Mouse (Mus musculus) granulocyte monocyte progenitor cell, adult 5-6 weeks (primary cell): ENCODE data around the gene Bex6. TPM values are rescaled to one million over a fixed set of nuclear protein-coding genes. Genes with fewer than 3 reads are reported as not detected.
A peak's percentile ranks its signal among the peaks of the same experiment; 100 is the strongest.
"Not testable (repeated sequence)": the region's sequence is repeated elsewhere in the genome, so short reads cannot be mapped to it uniquely, and the experiment has no call there.

ENCODE experiments used
- ATAC-seq: replicated peaks from 2 replicates; pipeline ENCODE4 v1.8.0; 2016; ENCODE audit warnings: mild to moderate bottlenecking, moderate TSS enrichment, inconsistent platforms; ENCODE audit not compliant: poor library complexity, severe bottlenecking
- total RNA-seq, 2 experiments: library from RNA; stranded (forward) in 1 of 2; stranded (reverse) in 1 of 2; fragments of 200-712, 200-1000 nt in 1 of 2; fragments of >200 nt in 1 of 2; fragmentation: Nextera tagmentation in 1 of 2; gene quantifications; 2 replicates each; pipeline ENCODE4 v1.2.3; 2014 to 2017

Gene Bex6
- total RNA-seq, 2 experiments from 2014 or later, result 86.7 to 102 TPM

- ATAC-seq, result peak; percentile 93
These were observed 8.4 kb upstream of the Bex6 start for GRCm38 (mm10) chr16:32171031-32171731.

DNA sequence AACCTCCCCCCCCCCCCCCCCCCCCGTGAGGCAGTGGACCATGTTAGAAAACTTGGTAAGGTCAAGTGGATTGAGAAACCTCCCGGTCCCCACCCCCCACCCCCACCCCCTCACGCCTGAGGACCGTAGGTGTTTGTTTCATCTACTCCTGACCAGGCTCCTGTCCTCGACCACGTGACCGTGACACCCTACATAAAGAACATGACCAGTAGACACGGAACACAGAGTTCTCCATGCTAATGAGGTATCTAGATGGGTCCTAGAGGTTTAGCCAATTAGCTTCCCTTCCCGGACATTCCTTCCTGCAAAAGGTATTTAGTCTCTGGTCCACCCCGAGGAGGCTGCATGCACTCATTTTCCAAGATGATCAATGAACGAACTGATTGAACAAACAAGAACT is 6.2 kb upstream of the Bex6 start:
- ATAC-seq, result no peak

- ATAC-seq, result no peak
These were observed 5.2 kb upstream of the Bex6 start for GRCm38 (mm10) chr16:32174340-32175005.

DNA sequence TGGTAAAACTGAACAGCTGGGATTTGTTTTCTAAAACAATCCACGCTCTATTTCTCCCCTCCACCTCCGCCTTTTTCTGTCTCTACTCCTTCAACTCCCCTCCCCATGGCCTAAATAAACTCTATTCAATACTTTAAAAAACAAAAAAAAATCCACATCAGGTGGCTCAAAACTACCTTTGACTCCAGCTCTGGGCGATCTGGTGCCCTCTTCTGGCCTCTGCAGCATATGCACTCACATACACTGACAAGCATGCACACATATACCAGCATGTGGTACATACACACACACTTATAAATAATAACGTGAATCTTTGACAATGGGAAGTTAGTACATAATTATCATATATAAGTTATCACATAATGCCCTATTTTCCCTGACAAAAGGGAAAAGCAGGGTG is 4.6 kb upstream of the Bex6 start:
- ATAC-seq, result no peak

DNA sequence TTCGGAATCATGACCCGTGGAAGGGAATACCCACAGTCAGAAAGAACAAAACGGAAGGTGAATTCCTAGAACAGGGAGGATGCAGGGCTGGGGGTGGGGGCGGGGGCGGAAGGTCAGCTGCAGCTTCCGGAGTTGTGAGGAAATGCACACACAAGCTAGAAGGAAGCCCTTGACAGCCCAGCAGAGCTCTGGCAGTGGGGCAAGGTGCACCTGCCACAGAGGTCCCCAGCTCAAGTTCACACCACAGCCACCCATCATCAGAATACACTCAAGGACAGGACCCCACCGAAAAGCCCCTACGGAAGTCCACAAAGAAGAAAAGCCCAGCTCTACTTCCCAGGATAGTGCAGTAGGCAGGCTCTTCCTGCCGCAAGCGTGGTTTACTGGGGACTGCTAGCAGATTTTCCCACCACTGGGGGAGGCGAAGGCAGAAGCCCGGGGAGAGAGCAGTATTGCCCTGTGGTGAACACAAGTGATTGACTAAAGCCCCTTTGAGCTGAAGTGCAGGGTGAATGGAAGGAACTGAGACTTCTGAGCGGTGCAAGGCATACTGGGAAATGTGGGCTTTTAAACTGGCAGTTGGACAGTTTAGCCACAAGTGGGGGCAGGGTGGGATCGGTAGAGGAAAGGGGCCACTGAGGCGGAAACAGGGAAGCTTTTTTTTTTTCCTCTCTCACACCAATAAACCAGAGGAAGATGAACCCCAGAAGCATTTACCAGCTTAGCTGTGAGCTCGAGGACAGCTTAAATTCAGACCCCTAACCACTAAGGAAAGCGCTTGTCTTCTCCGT is 2.5 kb upstream of the Bex6 start:
- ATAC-seq, result peak; percentile 70

DNA sequence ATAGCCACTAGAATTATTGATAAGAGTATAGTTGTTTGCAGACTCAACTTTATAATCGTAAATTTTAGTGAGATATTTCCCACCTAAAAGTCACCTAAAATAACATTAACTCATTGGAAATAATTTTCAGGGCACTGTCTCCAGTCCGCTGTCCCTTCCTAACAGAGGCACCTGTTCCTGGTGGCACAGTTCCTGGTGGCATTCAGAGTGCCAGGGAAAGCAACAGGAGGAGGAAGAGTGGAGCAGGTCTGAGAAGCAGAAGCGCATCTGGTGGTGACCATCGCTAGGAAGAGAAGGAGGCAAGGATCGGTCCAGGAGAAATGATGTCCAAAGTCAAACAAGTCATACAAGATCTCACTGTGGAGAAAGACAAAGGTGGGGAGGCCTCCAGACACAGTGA is 6.4 kb downstream of the Bex6 start:
- no peak for ATAC-seq

- ATAC-seq, result peak; percentile 80
These were observed 9.5 kb downstream of the Bex6 start for GRCm38 (mm10) chr16:32189109-32189508.

GRCm38 (mm10) chr16:32190011-32190441 is 10.4 kb downstream of the Bex6 start:
- ATAC-seq, result peak; percentile 86

GRCm38 (mm10) chr16:32200256-32201003 is 20.8 kb downstream of the Bex6 start:
- peak; percentile 18 for ATAC-seq

DNA sequence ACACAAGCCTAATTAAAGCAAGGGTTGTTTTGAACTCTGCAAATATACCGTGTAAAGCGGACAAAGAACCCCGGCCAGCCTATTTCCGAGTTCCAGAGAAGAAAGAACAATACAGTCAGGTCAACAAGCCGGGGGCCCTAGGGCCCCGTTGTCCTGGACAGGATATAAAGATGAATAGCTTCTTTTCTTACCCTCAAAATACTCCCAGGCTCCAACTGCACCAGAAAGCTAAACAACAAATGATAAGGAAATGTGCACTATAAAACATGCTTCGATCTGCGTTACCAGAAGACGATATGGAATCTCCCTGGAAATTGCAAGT is 21.3 kb downstream of the Bex6 start:
- ATAC-seq, result no peak

DNA sequence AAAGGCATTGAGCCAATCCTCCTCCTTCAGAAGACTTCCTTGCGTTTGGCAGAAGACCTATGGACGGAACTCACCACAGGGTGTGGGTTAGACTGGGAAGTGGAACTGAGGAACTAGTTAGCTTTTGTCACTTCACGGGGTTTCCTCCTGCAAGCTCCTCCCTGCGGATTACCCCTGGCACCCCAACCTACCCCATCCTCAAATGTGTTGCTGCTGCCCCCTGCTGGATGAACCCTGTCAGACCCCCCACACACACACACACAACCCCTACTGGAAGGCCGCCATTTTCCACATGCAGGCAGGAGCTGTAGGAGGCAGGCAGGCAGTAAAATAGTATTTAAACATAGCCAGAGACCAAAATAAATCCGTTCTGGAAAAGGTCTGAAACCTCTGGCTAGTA is 23.1 kb downstream of the Bex6 start:
- ATAC-seq, result peak; percentile 100

DNA sequence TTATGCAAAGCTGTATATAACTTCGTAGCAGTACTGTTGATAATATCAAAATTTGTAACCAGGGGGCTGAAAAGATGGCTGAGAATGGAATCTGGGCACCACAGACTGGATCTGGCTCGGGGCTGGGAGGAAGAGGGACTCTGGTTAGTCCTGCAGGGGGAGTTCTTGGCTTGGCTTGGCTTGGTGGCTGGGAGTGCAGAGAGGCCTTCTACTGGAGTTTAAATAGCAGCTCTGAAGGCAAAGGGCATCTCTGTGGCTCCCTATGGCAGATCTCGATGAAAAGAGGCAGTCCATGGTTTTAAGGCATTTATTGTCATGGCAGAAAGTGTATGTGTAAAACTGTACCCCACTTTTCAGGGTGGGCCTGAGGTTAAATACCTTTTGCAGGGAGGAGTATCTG is 25.3 kb downstream of the Bex6 start:
- no peak for ATAC-seq

DNA sequence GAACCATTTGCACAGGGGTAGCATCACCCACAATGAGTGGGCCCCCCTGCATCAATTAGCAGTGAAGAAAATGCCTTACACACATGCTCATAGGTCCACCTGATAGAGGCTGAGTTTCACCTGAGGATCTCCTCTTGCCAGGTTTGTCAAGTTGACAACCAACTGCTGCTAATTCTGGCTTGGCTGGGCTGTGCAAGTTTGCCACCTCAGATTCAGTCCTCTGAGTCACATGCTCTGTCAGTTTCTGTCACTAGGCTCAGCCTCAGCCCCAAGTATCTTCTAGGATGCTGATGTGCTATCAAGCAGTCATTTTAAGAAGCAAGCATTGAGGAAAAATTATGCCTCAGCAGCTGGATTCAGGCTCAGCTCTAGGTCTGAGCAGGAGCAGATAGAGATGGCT is 34.5 kb downstream of the Bex6 start:
- no peak for ATAC-seq

- ATAC-seq, result no peak
These were observed 35.4 kb downstream of the Bex6 start for GRCm38 (mm10) chr16:32214804-32215576.

DNA sequence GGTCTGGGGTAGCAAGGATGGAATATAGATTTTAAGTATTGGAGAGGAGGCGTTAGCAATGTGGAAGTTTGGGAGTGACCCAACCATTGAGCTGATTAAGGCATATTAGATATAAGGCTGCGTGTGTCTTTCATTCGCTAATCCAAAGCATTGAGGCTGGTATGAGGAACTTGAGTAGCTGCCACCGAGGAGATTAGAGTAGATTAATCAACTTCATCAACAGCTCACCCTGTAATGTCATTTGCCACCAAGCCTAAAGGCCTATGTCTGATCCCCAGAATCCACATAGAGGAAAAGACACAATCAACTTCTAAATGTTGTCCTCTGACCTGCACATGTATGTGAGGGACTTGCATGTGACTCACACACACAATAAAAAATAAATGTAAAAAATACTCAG is 42.2 kb downstream of the Bex6 start:
- ATAC-seq, result no peak

- ATAC-seq, result peak; percentile 82
These were observed 42.8 kb downstream of the Bex6 start for GRCm38 (mm10) chr16:32222399-32222798.

- ATAC-seq, result not testable (repeated sequence)
These were observed 52.4 kb downstream of the Bex6 start for GRCm38 (mm10) chr16:32232050-32232449.
